Comparison of ENCODE assay signal across 16 mouse cellular contexts in the genomic region with DNA sequence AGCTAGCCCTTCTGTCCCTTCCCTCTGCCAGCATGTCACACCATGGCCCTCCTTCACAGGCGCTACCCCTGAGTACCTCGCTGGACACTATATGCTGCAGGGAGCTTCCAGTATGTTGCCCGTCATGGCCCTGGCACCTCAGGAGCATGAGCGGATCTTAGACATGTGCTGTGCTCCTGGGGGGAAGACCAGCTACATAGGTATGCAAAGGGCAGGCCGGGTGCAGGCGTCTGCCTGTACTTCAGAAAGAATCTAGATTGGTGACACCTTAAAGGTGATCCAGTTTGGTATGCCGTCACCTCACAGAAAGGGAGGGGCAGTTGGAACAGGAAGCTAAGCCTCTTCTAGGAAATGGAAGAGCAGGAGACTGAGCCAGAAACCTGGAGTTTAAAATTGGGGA.
"Had no signal": no experiment of that assay in that cellular context is flagged by ENCODE, and none has a peak within 500 bp of the region (broad histone marks: within the 10 kb centered on the region; RNA-seq: fewer than 3 reads in every experiment).

No protein-coding gene starts in this region.

- H3K27ac ChIP-seq: neural tube, embryonic 13.5 days; neural tube, embryonic 15.5 days; stomach, embryonic 15.5 days; stomach, postnatal 0 days had no signal

- DNase-seq: retina, postnatal 1 day; right cerebral cortex, adult 18-20 months; right cerebral cortex, postnatal 14 days; right cerebral cortex, postnatal 25 days; right cerebral cortex, postnatal 4 days; spleen, adult 18-20 months; thymus, adult 18-20 months; thymus, adult 2 months; thymus, postnatal 14 days; thymus, postnatal 25 days; thymus, postnatal 36 days; thymus, postnatal 4 days had no signal

- H3K4me3 ChIP-seq: neural tube, embryonic 13.5 days; neural tube, embryonic 15.5 days; stomach, embryonic 15.5 days had no signal
